Mouse (Mus musculus) cerebellum, adult 2 months (tissue): ENCODE results near the gene Carhsp1.

ENCODE experiments used
- CTCF ChIP-seq: fragments of 200-500 bp; IDR thresholded peaks from 2 replicates; pipeline ENCODE4 v1.5.1; 2011; ENCODE audit warnings: low read depth, mild to moderate bottlenecking, control low read depth, low read length, moderate library complexity, borderline replicate concordance; ENCODE audit not compliant: insufficient read depth
- POLR2A ChIP-seq: fragments of 200-500 bp; IDR thresholded peaks from 2 replicates; pipeline ENCODE4 v1.6.1; 2011; ENCODE audit warnings: low read length, control low read depth, borderline replicate concordance; ENCODE audit not compliant: insufficient read depth

- TF ChIP-seq CTCF (peak; percentile 91), POLR2A (no peak)
Measured at GRCm38 (mm10) chr16:8686121-8686870, 14.3 kb upstream of the Carhsp1 start.
